Mouse (Mus musculus) gastrocnemius, adult 2 months (tissue): ENCODE results near the gene Rab15. TPM values are rescaled to one million over a fixed set of nuclear protein-coding genes. Genes with fewer than 3 reads are reported as not detected.
A peak's percentile ranks its signal among the peaks of the same experiment; 100 is the strongest.
"Not testable (repeated sequence)": the region's sequence is repeated elsewhere in the genome, so short reads cannot be mapped to it uniquely, and the experiment has no call there.

Experiments
- DNase-seq: peaks from one replicate; pipeline ENCODE4 v3.0.0; 2022
- H3K27ac ChIP-seq: fragments of 200-600 bp; 2 replicates; pipeline ENCODE4 v1.8.1; 2022; ENCODE audit warnings: mild to moderate bottlenecking
- H3K4me3 ChIP-seq: fragments of 200-600 bp; 2 replicates; pipeline ENCODE4 v1.8.1; 2022; ENCODE audit warnings: mild to moderate bottlenecking, moderate library complexity
- CTCF ChIP-seq: fragments of 200-600 bp; IDR thresholded peaks from 2 replicates; pipeline ENCODE4 v1.8.1; 2022; ENCODE audit warnings: antibody characterized with exemption, mild to moderate bottlenecking, moderate library complexity
- intact Hi-C: fragments of 180-260 bp; cut with DNase I; formaldehyde crosslinking; loops from one replicate; pipeline ENCODE4 v1.15.1; 2025
- total RNA-seq, 2 experiments: library from RNA; stranded (reverse); gene quantifications; 2 replicates each; pipeline ENCODE4 v1.2.3; 2021

The Rab15 gene
- total RNA-seq, 2 experiments from 2014 or later, result 1.0 to 5.6 TPM

DNA sequence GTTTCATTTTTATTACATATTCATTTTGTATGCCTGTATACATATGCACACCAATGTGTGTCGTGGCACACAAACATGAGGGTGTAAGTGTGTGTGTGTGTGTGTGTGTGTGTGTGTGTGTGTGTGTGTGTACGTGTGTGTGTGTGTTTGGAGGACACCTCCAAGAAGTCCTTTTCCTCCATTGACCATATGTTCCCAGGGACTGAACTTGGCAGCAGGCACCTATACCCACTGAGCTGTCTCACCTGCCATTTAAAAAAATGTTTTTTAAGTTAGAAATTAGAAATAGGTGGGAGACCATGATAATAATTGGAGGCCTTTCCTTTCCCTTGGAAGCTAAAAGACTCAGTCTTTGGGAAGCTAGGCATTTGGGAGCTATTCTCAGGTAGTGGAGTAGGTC lies 8.6 kb downstream of the Rab15 start:
- Histone ChIP-seq H3K4me3 (no peak overlapping the region), H3K27ac (no peak overlapping the region)
- DNase-seq, result no peak
- no peak for TF ChIP-seq CTCF
- intact Hi-C loops, result no loop called here

- DNase-seq, result no peak
- no peak overlapping the region for H3K4me3 ChIP-seq
- no peak for TF ChIP-seq CTCF
- intact Hi-C loops, result no loop called here
- no peak overlapping the region for H3K27ac ChIP-seq
Measured at GRCm38 (mm10) chr12:76813543-76813942, 9.2 kb downstream of the Rab15 start.

DNA sequence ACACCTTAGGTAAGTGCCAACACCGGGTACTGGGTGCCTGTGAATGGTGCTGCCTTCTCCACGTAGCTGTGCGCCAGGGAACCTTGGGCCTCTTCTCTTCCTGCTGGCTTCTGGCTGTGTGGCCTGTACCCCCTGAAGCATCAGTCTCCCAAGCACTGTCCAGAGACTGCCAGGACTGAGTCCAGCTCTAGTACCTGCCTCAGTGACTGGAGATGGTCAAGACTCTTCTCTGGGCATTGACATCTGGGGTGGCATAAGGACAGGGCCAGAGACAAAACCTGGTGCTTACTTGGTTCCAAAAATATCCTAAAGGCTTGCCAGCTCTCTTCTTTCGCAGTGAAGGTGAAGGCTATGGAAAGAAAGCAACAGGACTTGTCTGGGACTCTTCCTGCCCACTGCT lies 11.7 kb downstream of the Rab15 start:
- no peak for DNase-seq
- intact Hi-C loops, result no loop called here
- no peak overlapping the region for H3K4me3 ChIP-seq
- no peak for TF ChIP-seq CTCF
- H3K27ac ChIP-seq, result peak overlapping the region; percentile 43; the same call in 1 of the 2 replicates

- intact Hi-C loops, result no loop called here
- no peak for TF ChIP-seq CTCF
Measured at GRCm38 (mm10) chr12:76810491-76810890, 12.2 kb downstream of the Rab15 start.

DNA sequence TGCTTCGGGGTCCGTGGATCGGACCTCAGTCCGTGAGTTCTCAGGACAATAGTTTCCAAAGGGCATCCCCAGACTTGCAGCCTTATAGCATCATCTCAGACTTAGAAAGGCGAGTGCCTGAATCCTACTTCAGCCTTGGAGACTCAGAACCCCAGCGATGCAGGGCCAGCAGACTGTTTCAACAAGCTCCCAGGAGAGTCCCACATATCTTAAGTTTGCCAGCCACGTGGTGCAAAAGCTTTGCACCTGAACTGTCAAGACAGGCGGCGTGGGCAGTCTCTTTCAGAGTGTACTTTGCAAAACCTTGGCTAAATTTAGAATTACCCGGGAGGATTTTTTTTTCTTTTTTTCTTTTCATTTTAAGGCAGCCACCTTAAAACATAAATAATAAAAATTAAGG lies 14.9 kb downstream of the Rab15 start:
- Histone ChIP-seq H3K4me3 (no peak overlapping the region), H3K27ac (no peak overlapping the region)
- no peak for TF ChIP-seq CTCF
- intact Hi-C loops, result no loop called here
- no peak for DNase-seq

More at GRCm38 (mm10) chr12:76810491-76810890, 12.2 kb downstream of the Rab15 start:
- Histone ChIP-seq H3K4me3 (no peak overlapping the region), H3K27ac (no peak overlapping the region)
- DNase-seq, result no peak

DNA sequence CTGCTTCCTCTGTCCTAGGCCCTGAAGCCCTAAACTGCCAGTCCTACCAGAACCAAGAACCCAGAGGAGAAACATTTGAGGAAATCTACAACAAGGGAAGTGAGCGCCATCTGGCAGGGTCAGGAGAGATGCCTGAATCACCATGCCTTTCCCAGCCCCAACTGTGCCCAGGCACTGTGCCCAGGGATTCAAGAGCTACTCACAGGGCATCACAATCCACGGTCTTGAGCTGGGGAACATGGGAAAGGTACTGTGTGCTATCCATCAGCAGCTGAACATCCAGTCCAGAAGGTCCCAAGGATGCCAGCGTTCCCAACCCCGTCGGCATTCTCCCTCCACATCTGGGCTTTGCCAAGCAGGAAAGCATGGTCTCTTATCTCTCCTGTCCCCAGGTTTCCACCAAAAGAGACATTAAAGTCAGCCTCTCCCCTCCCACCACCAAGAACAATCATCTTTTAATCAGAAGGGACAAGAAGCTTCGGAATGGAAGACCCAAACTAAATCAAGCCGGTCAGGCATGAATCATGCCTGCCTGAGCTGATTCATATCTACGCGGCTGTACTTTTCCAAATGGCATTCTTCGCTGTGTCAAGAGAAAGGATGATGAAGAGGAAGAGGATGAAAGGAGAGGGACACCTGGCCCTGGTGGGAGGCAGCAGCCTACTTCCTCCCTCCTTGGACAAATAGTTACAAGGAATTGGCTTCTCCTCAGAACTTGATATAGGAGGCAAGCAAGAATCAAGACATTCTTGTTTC lies 17.5 kb downstream of the Rab15 start:
- TF ChIP-seq CTCF, result no peak
- intact Hi-C loops, result no loop called here
- H3K4me3 ChIP-seq, result no peak overlapping the region

DNA sequence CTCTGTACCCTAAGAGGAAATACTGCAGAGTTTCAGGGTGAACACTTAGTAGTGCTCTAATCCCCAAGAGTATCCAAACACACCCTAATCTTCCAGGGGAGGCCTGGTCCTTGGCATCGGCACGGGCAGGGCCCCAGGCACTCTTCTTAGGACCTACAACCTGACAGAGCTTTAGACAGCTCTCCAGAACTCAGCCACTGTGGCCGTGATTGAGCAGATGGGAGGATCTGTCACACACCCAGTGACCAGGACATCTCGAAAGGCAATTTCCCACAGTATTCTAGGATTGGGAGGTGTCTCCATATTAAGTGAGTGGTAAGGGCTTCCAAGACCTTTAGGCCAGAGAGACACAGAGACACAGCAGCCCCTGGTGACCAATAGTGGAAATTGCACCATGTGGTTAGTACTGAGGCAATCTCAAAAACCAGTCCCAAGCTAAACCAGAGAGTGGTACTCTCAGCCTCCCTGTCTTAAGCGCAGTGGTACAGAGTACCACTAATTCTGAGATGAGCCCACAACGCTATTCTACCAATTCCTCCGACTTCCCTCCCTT lies 18.9 kb downstream of the Rab15 start:
- intact Hi-C loops, result loop anchor here (5.0 kb wide), 1 partner anchor 306 kb away; no protein-coding TSS in a partner anchor
- peak; percentile 81 for TF ChIP-seq CTCF
- Histone ChIP-seq H3K4me3 (no peak overlapping the region), H3K27ac (no peak overlapping the region)
- peak; percentile 56 for DNase-seq

More for the DNA sequence above, 17.5 kb downstream of the Rab15 start:
- no peak overlapping the region for H3K27ac ChIP-seq
- DNase-seq, result no peak

DNA sequence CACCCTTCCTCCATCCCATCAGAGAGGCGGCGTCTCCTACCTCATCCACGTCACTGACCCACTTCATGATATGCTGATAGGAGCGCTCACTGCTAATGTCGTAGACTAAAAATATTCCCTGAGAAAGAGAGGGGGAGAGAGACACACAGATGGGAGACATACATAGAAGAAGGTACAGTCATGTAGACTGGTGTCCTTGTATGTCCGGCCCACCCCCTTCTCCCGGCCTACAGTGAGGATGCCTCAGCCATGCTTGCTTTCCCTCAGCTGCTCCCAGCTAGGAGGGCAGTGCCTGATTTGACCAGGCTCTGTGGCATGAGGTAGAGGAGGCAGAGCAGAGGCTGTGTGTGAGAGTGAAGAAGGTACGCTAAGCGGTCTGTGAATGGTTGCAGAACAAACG lies 19.7 kb downstream of the Rab15 start:
- no peak for DNase-seq
- intact Hi-C loops, result loop anchor here (5.0 kb wide), 1 partner anchor 306 kb away; no protein-coding TSS in a partner anchor
- Histone ChIP-seq H3K27ac (no peak overlapping the region), H3K4me3 (no peak overlapping the region)
- no peak for TF ChIP-seq CTCF

DNA sequence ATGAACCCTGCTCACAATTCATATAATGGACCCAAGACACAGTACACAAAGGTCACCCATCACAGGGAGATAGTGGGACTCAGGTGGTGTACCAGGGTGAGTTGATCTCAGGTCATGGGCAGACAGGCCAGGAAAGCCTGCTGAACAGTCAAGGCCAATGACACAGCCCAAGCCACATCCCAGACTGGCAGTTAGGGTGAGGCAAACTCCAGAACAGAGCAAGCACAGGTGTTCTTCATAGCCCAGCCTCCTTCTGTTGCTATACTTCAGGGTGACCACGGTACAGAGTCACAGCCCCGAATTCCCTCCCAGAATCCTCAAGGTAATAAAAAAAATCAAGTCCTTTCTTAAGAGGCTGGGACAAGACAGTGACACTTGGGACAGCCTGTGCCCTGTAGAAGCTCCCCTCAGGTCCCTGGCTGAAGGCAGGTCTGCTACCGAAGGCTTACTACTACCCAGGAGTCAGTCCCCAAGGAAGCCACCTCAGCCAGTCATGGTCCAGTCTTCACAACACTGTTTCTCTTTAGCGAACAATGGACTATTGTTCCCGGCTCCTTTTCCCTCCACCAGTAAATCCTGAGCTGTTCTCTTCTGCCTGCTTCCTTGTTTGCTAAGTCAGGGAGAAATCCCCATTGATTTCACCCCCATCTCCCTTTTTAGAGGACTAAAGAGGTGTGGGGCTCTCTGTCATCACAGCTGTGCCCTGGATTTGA lies 24.5 kb downstream of the Rab15 start:
- intact Hi-C loops, result no loop called here
- no peak for TF ChIP-seq CTCF
- no peak overlapping the region for H3K27ac ChIP-seq
- no peak for DNase-seq
- H3K4me3 ChIP-seq, result no peak overlapping the region

- TF ChIP-seq CTCF, result no peak
- Histone ChIP-seq H3K27ac (no peak overlapping the region), H3K4me3 (no peak overlapping the region)
- no peak for DNase-seq
- intact Hi-C loops, result no loop called here
Measured at GRCm38 (mm10) chr12:76796938-76797539, 25.7 kb downstream of the Rab15 start.

DNA sequence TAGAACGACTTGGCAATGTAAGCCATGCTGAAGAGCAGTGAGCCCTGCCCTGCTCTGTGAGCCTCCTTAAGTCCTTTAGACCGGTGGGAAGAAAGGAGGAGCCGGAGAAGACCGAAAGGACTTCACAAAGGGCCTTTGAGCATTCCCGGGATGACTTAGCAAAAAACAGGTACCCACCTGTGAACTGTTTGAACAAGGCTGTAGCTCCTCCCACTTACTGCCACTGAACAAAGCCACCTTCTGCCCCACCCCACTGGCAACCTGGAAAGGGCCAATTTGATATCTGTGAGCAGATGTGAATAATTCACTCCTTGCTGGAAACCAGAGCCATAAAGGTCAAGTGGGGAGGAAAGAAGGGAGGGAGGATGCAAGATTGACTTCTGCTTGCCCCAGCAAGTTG lies 27.4 kb downstream of the Rab15 start, which contains the start of gene Gpx2:
Gene Gpx2, minus strand, starts transcription at position 205 of the 400 bp plus-strand sequence.
- no peak within 1 kb of the TSS for H3K27ac ChIP-seq
- no peak for DNase-seq
- no peak for TF ChIP-seq CTCF
- no peak within 1 kb of the TSS for H3K4me3 ChIP-seq
- intact Hi-C loops, result no loop called here

- DNase-seq, H3K27ac ChIP-seq, H3K4me3 ChIP-seq, intact Hi-C loops: not testable (repeated sequence)
Measured at GRCm38 (mm10) chr12:76792540-76792939, 30.2 kb downstream of the Rab15 start.
